Mouse (Mus musculus): ENCODE results near the gene Map2. TPM values are rescaled to one million over a fixed set of nuclear protein-coding genes. Genes with fewer than 3 reads are reported as not detected.
A peak's percentile ranks its signal among the peaks of the same experiment; 100 is the strongest.

Gene Map2
- polyA plus RNA-seq, 1 experiment from 2014 or later = 194 TPM

DNA sequence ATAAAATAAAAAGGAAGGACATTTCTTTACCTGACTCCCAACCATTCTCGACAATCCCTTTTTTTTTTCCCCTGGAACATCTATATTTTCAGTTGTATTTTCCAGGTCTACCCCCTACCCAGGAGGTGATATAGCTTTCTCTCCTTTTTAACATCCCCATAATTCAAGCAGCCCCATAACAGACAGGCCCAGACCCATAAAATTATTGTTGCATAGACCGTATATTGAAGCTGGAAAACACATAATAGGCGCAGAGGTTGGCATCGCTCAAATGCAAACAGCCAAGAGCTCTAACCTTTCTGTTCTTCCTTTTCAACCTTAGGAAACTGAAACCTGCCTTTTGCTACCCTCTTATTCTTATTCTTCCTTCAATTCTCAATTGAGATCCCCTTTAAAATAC lies 211.2 kb downstream of the Map2 start:
- Histone ChIP-seq H3K4me3 (ENCODE audit: low read depth, low read length) (no peak overlapping the region), H3K4me1 (ENCODE audit: control insufficient read depth, insufficient read depth, low read length) (peaks cover 9% of the 10 kb centered on the region), H3K4me2 (peak overlapping the region; percentile 57; the same call in 1 of the 2 replicates), H3K27me3 (ENCODE audit: control insufficient read depth, insufficient read depth, low read length) (no peaks in the 10 kb centered on the region), H3K36me3 (ENCODE audit: control insufficient read depth, insufficient read depth, low read length) (no peaks in the 10 kb centered on the region), H3K27ac (ENCODE audit: low read depth, low read length) (peak overlapping the region; percentile 79), H3K9me3 (ENCODE audit: control insufficient read depth, low read length) (no peaks in the 10 kb centered on the region), H3K9ac (ENCODE audit: low read length) (peak overlapping the region; percentile 59; the same call in 1 of the 2 replicates)
- ATAC-seq (ENCODE audit: low FRiP score) (peak; percentile 17; the same call in 1 of the 2 replicates), DNase-seq (ENCODE audit: low spot score, missing footprints) (no peak)
- WGBS = 86% methylated on average over 4 of the region's 4 CpGs

GRCm38 (mm10) chr1:66386751-66387452 lies 211.8 kb downstream of the Map2 start:
- Histone ChIP-seq H3K27me3 (ENCODE audit: control insufficient read depth, insufficient read depth, low read length) (no peaks in the 10 kb centered on the region), H3K4me3 (ENCODE audit: low read depth, low read length) (peak overlapping the region; percentile 33), H3K9me3 (ENCODE audit: control insufficient read depth, low read length) (no peaks in the 10 kb centered on the region), H3K27ac (ENCODE audit: low read depth, low read length) (peak overlapping the region; percentile 79), H3K36me3 (ENCODE audit: control insufficient read depth, insufficient read depth, low read length) (no peaks in the 10 kb centered on the region), H3K4me2 (peak overlapping the region; percentile 57), H3K9ac (ENCODE audit: low read length) (peak overlapping the region; percentile 59), H3K4me1 (ENCODE audit: control insufficient read depth, insufficient read depth, low read length) (peaks cover 9% of the 10 kb centered on the region)
- WGBS = 21% methylated on average over 10 of the region's 10 CpGs
- ATAC-seq (ENCODE audit: low FRiP score) (peak; percentile 96), DNase-seq (ENCODE audit: low spot score, missing footprints) (peak; percentile 94)

GRCm38 (mm10) chr1:66388561-66388960 lies 213.5 kb downstream of the Map2 start:
- ATAC-seq (ENCODE audit: low FRiP score) (peak; percentile 66), DNase-seq (ENCODE audit: low spot score, missing footprints) (peak; percentile 89)
- Histone ChIP-seq H3K36me3 (ENCODE audit: control insufficient read depth, insufficient read depth, low read length) (no peaks in the 10 kb centered on the region), H3K4me2 (peak overlapping the region; percentile 25), H3K9ac (ENCODE audit: low read length) (no peak overlapping the region), H3K4me3 (ENCODE audit: low read depth, low read length) (no peak overlapping the region), H3K27ac (ENCODE audit: low read depth, low read length) (peak overlapping the region; percentile 17; the same call in 1 of the 2 replicates), H3K4me1 (ENCODE audit: control insufficient read depth, insufficient read depth, low read length) (peaks cover 9% of the 10 kb centered on the region), H3K27me3 (ENCODE audit: control insufficient read depth, insufficient read depth, low read length) (no peaks in the 10 kb centered on the region), H3K9me3 (ENCODE audit: control insufficient read depth, low read length) (no peaks in the 10 kb centered on the region)
- WGBS = 38% methylated on average over 8 of the region's 8 CpGs

GRCm38 (mm10) chr1:66394944-66395637 lies 220.0 kb downstream of the Map2 start:
- DNase-seq (ENCODE audit: low spot score, missing footprints) (no peak), ATAC-seq (ENCODE audit: low FRiP score) (no peak)
- Histone ChIP-seq H3K4me1 (ENCODE audit: control insufficient read depth, insufficient read depth, low read length) (peaks cover 2% of the 10 kb centered on the region; the same call in 1 of the 2 replicates), H3K9me3 (ENCODE audit: control insufficient read depth, low read length) (no peaks in the 10 kb centered on the region), H3K9ac (ENCODE audit: low read length) (no peak overlapping the region), H3K27ac (ENCODE audit: low read depth, low read length) (no peak overlapping the region), H3K27me3 (ENCODE audit: control insufficient read depth, insufficient read depth, low read length) (no peaks in the 10 kb centered on the region), H3K36me3 (ENCODE audit: control insufficient read depth, insufficient read depth, low read length) (no peaks in the 10 kb centered on the region), H3K4me2 (no peak overlapping the region), H3K4me3 (ENCODE audit: low read depth, low read length) (no peak overlapping the region)
- 56% methylated on average over 8 of the region's 8 CpGs for WGBS

DNA sequence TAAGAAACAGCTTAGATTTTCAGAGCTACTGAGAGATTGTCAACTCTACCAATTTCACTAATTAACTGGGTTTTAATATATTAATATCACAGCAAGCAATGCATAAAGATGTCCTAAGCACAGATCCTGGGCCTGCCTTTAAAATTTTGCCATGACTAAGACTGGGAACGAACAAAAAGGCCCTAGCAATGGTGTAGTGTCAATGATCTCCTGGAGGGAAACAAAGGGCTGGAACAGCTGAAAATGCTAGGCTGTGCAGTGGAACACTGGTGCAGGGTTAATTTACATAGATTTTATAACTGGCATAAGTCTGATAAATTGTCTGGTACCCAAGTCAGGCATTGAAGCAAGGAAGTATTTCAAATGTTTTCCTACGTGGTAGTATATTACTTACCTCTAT lies 220.8 kb downstream of the Map2 start:
- Histone ChIP-seq H3K9me3 (ENCODE audit: control insufficient read depth, low read length) (no peaks in the 10 kb centered on the region), H3K9ac (ENCODE audit: low read length) (no peak overlapping the region), H3K27ac (ENCODE audit: low read depth, low read length) (no peak overlapping the region), H3K4me1 (ENCODE audit: control insufficient read depth, insufficient read depth, low read length) (peaks cover 2% of the 10 kb centered on the region; the same call in 1 of the 2 replicates), H3K36me3 (ENCODE audit: control insufficient read depth, insufficient read depth, low read length) (no peaks in the 10 kb centered on the region), H3K27me3 (ENCODE audit: control insufficient read depth, insufficient read depth, low read length) (no peaks in the 10 kb centered on the region), H3K4me2 (no peak overlapping the region), H3K4me3 (ENCODE audit: low read depth, low read length) (no peak overlapping the region)
- 61% methylated on average over 2 of the region's 2 CpGs for WGBS
- ATAC-seq (ENCODE audit: low FRiP score) = 0 out of 2 replicates have a peak, but pooled peaks have one; percentile 24
- DNase-seq (ENCODE audit: low spot score, missing footprints) = no peak

- DNase-seq (ENCODE audit: low spot score, missing footprints) (no peak), ATAC-seq (ENCODE audit: low FRiP score) (peak; percentile 54)
- no peak overlapping the region for H3K9ac ChIP-seq (ENCODE audit: low read length)
- no peaks in the 10 kb centered on the region for H3K9me3 ChIP-seq (ENCODE audit: control insufficient read depth, low read length)
- no peak overlapping the region for H3K4me2 ChIP-seq
- 0 out of 2 replicates have a peak, but pooled peaks cover 2% of the 10 kb centered on the region for H3K36me3 ChIP-seq (ENCODE audit: control insufficient read depth, insufficient read depth, low read length)
- H3K27ac ChIP-seq (ENCODE audit: low read depth, low read length) = no peak overlapping the region
- no peak overlapping the region for H3K4me3 ChIP-seq (ENCODE audit: low read depth, low read length)
- peaks cover 9% of the 10 kb centered on the region for H3K4me1 ChIP-seq (ENCODE audit: control insufficient read depth, insufficient read depth, low read length)
- WGBS = 28% methylated on average over 9 of the region's 9 CpGs
- H3K27me3 ChIP-seq (ENCODE audit: control insufficient read depth, insufficient read depth, low read length) = no peaks in the 10 kb centered on the region
Observed at GRCm38 (mm10) chr1:66401902-66402301, 226.8 kb downstream of the Map2 start.

DNA sequence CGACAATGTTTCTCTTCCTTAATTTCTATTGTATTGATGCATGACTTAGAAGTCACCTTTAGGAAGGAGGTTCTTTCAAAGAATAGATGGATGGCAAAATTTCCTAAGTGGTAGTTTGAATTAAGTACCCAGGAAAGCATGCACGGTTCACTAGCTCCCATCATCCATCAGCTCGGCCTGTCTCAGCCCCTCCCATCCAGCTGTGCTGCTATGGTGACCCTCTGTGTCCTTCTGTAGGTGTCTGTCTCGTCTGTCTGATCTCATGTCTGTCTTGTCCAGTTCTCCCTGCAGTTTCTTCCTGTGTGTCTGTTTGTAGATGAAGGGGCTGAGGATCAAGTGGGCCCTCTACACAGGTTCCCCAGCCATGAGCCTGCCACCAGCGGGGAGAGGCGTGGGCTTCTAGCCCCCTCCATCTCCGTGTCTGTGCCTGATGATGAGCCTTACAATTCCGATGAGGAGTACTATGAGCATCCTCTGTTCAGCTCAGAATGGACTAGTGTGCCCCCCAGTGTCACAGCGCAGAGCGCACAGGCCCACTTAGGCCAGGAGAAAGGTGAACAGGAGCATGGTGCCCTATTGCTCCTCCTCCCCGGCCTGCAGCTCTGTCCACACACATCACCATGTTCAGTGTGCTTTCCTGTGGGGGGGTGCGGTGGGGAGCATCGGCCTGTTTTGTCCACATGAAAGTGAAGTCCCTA lies 232.3 kb downstream of the Map2 start:
- no peak overlapping the region for H3K9ac ChIP-seq (ENCODE audit: low read length)
- no peak overlapping the region for H3K4me3 ChIP-seq (ENCODE audit: low read depth, low read length)
- no peaks in the 10 kb centered on the region for H3K27me3 ChIP-seq (ENCODE audit: control insufficient read depth, insufficient read depth, low read length)
- peaks cover 4% of the 10 kb centered on the region; the same call in 1 of the 2 replicates for H3K4me1 ChIP-seq (ENCODE audit: control insufficient read depth, insufficient read depth, low read length)
- DNase-seq (ENCODE audit: low spot score, missing footprints) (no peak), ATAC-seq (ENCODE audit: low FRiP score) (peak; percentile 73; the same call in 1 of the 2 replicates)
- 64% methylated on average over 13 of the region's 13 CpGs for WGBS
- H3K36me3 ChIP-seq (ENCODE audit: control insufficient read depth, insufficient read depth, low read length) = no peaks in the 10 kb centered on the region
- no peak overlapping the region for H3K4me2 ChIP-seq
- H3K27ac ChIP-seq (ENCODE audit: low read depth, low read length) = no peak overlapping the region
- H3K9me3 ChIP-seq (ENCODE audit: control insufficient read depth, low read length) = no peaks in the 10 kb centered on the region

- ATAC-seq (ENCODE audit: low FRiP score) = no peak
- no peaks in the 10 kb centered on the region for H3K9me3 ChIP-seq (ENCODE audit: control insufficient read depth, low read length)
Observed at GRCm38 (mm10) chr1:66418360-66418759, 243.3 kb downstream of the Map2 start.

More at GRCm38 (mm10) chr1:66418360-66418759, 243.3 kb downstream of the Map2 start:
- Histone ChIP-seq H3K36me3 (ENCODE audit: control insufficient read depth, insufficient read depth, low read length) (no peaks in the 10 kb centered on the region), H3K27ac (ENCODE audit: low read depth, low read length) (no peak overlapping the region), H3K9ac (ENCODE audit: low read length) (no peak overlapping the region), H3K4me2 (no peak overlapping the region), H3K27me3 (ENCODE audit: control insufficient read depth, insufficient read depth, low read length) (no peaks in the 10 kb centered on the region), H3K4me1 (ENCODE audit: control insufficient read depth, insufficient read depth, low read length) (no peaks in the 10 kb centered on the region), H3K4me3 (ENCODE audit: low read depth, low read length) (no peak overlapping the region)
- DNase-seq (ENCODE audit: low spot score, missing footprints) = no peak
